Mouse (Mus musculus): Measurements from ENCODE around the gene Pdik1l.
A peak's percentile ranks its signal among the peaks of the same experiment; 100 is the strongest.

Pdik1l gene

DNA sequence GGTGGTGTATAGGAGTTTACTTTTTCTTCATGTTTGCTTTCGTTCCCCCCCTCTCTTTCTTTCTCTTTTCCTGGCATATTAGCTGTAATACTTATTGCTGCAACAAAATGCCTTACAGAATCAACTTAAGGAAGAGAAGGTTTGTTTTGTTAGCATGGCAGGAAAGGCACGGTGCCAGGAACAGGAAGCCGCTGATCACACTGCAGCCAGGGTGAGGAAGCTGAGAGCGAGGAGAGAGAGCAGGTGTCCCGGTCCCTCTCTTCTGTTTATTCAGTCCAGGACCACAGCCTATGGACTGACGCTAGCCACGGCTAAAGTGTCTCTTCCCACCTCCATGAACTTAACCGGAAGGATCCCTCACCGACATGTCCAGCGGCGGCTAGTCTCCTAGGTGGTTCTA is 29.3 kb downstream of the Pdik1l start:
- no peak for DNase-seq (ENCODE audit: low spot score in 2 of 2)

DNA sequence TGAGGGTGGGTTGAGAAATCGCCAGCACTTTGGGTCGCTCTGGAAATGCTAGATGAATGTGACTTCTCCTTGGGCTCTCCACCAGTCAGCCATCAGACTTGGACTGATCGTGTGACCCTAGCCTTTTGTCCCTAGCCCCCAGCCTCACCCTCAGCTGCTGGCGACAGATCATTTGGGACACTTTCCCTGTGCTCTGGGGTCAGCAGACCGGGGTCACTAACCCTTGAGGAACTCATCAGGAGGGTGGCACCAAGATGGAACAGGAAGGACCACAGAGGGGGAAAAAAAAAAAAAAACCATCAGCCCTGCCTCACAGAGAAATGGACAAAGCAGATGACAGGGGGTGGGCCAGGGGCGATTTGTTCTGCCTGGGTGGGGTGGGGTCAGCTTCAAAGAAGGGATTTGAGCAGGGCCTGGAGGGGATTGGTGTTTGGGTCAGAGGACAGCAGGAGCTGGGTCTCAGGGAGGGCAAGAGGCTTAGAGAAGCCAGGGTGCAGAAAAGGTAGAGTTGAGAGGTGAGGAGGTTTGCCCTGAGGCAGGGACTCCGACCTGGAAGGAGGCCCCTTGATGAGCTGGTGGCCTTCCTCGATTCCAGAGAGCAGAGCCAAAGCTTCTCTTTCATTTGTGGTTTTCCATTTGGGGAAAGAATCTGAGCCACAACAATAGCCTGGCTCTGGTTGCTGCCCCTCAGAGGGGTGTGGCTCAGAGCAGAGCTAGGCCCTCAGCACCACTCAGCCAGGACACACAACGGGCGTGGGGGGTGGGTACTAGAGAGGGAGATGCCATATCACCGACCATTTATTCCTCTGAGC is 30.3 kb downstream of the Pdik1l start:
- no peak for DNase-seq (ENCODE audit: low spot score in 2 of 2)

DNA sequence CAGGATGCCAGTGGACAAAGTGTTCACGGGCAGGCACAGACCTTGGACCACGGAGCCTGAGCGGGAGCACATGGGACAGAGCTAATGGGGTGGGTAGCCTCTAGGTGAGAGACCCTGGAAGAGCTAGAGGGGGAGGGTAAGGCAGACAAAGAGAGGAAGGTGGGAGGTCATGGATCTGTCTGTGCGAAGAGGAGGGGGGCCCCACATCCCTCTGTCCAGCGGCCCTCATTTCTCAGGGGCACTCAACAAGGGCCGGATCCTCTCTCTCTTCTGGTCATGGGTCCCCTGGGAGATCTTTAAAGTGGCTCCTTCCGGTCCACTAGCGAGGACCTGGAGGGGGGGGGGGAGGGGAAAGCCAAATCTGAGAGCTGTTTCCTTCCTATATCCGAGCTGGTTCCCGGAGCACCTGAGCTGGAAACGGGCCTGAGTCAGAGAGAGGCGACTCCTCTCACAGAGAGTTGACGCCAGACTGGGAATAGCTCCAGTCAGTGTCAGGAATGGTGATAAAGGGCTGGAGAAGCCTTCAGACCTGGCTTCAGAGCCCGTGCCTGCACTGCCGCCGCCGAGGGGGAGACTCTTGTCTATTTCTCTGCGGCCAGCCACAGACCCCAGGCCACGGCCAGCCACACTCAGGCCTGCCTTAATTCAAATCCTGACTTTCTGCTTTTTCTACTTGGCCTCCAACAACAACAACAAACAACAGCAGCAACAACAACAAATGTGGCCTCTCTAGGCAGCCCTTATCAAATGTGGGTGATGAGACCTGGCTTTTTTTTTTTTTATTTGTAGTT is 31.1 kb downstream of the Pdik1l start:
- no peak for DNase-seq (ENCODE audit: low spot score in 2 of 2)

DNA sequence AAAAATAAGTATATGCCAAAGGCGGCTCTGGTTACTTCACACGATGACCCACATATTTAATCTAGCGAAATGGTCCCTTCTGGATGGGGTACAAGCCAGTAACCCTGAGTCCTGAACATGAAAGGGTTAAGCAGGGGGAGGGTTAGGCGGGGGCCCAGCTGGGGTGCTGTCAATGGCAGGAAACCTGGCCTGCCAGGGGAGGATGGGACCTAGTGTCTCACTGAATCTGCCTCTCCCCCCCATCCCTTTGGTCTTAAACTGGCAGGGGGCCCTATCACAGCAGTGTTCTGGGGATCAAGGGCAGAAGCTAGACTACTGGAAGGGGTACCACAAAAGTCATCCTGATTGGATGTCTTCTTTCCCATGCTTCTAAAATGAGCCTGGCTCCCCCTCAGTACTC is 31.8 kb downstream of the Pdik1l start:
- no peak for DNase-seq (ENCODE audit: low spot score in 2 of 2)

DNA sequence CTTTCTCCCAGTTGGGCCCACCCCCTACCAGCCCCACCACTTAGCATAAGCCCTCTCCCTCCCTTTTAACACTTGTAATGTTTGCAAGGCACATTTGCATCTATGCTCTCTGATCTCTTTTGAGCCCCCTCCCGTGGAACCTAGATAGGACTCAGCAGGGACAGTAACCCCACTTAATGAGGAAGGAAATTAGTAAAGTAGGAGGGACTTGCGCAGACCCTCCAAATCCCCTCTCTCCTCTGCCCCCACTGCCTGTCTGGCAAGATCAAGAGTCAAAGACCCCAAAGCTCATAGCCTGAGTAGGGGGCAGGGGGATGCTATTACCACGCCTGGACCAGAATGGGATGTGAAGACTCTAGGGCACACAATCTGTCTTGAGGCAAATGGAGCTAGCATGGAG is 32.9 kb downstream of the Pdik1l start:
- DNase-seq (ENCODE audit: low spot score in 2 of 2), result no peak

DNA sequence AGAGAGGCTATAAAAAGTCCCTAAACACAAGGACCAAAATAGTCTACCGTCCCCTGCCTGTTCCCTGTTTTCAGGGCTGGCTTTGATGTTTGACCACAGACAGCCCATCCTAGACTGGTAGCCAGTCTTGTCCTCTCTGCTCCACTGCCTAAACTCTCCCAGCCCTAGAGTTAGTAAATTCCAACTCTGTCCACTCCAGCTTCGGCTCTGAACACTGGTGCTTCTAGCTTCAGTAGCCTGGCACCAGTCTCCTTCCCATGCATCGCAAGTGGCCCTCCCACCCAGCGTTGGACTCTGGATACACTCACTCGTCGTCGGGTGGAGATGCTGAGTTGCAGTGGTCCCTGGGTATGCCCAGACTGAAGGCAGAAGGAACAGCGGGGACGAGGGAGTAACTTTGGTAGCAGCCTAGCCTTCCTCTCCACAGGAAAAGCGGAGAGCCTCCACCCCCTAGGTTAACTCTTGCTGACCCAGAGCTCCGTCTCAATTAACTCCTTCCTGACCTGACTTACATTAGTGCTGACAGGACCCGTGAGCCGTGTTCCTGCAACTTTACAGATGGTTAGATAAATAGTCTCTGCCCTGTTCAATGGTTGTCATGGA is 33.9 kb downstream of the Pdik1l start, which contains the start of gene Grrp1:
TSS of gene Grrp1 (minus strand) at position 385 of the 603 bp plus-strand sequence.
- no peak for DNase-seq (ENCODE audit: low spot score in 2 of 2)

DNA sequence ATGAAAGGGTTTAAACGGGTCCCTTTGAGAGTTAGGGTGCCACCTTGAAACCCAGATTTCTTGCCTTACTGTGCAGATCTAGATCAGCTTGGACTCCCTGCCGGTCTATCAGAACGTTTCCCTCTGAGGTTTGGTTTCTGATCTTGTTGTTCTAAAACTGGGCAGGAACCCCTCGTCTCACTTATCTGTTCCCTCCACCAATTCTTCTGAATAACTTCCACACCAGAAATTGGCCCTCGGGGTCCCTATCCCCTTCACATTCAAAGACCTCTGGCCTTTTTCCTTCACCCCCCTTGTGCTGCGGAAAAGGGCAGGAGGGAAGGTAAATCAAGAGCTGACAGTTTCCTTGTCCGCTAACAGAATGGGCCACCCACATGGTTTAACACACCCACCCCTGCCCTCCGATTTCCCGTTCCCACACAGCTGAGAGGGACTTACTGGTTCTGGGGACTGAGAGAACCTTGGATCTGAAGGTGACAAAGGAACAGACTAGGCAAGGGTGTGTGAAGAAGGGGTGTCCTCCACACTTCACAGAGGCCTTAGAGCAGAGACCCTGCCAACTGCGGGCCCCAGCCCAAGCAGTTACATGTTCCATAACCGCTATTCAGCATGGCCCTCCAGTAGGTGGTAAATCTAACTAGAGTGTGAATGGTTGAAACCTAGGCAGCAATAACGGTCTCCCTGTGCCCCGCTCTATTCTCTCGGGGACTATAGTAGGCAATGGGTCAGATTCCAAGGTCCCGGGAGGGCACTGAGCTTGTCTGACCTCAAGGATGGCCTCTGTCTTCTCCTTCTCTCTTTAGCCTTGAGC is 34.6 kb downstream of the Pdik1l start:
- DNase-seq (ENCODE audit: low spot score in 2 of 2), result no peak

DNA sequence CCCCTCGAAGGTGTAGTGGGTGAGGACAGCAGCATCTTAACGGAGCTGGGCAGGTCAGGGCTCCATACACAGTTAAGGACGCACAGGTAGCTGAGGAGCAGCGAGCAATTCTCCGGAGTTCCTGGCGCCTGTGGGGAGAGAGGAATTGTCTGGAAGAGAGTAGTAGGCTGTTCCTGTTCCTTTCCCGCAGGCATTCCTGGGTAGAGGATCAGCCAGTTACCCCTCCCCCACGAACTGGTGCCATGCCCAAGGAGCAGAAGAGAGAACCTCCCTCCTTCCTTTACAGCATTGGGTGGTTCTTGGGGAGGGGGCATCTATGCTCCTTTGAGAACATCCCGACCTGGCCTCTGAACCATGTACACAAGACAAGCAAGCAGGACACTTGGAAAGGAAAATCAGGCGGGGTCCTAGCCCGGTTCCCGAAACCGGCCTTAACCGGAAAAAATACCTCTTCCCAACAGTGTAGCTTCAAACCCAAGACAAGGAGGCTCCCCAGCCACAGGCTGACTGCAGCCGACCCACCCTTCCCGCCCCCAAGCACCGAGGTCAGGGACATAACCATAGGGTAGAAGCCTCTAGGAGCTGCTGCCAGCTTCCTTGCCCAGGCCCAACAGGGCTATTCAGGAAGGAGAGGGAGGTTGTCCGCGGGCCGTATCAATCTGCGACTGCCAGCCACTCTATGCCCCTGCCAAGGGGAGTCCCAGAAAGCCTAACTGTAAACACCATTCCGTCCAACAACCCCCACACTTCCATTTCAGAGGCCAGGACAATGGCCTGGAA is 35.4 kb downstream of the Pdik1l start:
- no peak for DNase-seq (ENCODE audit: low spot score in 2 of 2)

DNA sequence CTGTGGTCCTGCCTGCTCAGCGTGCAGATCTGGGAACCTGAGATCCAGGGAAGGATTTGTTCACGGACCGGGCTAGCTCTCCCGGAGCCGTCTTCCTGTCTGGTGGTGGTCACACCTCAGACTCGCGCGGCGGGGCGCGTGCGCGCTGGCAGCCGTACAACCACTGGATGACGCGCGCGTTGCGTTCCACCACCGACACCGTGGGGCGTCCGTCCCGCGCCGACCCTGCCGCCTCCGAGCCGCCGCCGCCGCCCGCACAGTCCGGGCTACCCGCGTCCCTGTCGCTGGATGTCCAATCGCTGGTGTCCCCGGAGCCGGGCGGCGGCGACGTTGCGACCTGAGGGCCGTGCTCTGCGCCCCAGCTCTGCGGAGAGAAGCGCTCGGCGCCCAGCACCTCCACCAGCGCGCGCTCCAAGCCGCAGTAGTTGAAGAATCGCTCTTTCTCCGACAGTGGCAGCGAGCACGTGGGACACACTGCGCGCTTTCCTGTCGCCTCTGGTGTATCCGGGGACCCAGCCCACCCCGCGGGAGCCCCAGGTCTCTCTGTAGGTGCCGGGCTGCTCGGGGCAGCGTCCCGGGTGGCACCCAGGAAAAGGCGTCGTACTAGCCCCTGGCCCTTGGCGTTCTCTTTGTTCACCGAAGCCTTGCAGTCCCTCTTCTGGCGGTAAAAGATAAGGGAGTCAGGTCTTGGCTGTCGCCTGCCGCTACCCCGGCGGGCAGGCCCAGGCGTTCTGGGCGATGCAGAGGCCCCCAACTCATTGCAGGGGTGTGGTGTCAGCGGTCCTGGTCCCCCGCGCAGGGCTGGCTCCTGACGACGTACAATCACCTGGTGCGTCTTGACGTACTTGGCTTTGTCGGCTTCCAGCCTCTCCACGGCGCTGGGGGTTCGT is 36.2 kb downstream of the Pdik1l start:
- peak; percentile 33 to 48 for DNase-seq (ENCODE audit: low spot score in 2 of 2)

DNA sequence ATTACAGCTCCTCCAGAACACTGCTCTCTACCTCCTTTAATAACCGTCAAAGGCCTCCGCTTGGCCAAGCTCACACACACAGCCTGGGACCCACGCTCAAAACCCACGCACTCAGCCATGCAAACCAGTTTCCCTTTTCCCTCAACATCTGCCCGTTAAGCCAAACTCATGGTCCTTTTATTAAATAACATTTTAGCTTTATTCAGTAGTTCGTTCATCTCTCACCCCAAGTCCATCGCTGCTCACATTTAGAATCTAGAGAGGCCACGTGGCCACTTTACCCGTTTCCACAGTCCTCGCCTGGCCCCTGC is 36.8 kb downstream of the Pdik1l start:
- peak in 1 of 2 experiments; percentile 48 for DNase-seq (ENCODE audit: low spot score in 2 of 2)

DNA sequence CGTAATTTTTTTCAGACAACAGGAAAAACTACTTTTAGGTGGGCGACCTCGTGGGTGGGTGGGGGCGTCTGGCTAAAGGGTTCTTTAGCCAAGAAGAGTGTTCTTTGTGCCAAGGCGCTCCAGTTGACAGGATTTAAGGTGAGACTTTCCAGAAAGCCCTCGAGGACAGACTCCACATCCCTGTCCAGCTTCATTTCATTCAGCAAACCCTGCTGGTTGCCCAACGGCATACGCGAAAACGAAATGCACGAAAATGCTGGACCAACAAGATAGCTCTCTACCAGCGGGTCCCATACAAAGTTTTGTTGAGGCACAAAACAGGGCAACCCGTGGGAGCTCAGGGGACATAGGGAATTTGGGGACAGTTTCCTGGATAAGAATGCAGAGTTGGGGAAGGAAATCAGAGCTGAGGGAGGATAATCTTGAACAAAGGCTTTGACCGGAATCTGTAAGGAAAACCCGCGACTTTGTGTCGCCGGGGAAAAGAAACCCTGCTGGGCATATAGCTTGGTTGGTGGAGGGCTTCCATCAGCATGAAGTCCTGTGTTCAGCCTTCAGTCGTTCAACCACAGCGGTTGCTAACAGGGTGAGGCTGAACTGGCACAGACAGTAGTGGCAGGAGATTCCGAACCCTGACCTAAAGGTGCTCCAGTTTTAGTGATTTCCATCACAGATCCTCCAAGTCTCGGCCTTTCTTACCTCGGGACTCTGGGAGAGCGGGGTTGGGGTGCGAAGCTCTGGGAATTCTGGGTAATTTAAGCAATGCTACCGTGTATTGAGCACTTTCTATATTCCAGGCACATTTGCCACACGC is 37.4 kb downstream of the Pdik1l start:
- no peak for DNase-seq (ENCODE audit: low spot score in 2 of 2)

DNA sequence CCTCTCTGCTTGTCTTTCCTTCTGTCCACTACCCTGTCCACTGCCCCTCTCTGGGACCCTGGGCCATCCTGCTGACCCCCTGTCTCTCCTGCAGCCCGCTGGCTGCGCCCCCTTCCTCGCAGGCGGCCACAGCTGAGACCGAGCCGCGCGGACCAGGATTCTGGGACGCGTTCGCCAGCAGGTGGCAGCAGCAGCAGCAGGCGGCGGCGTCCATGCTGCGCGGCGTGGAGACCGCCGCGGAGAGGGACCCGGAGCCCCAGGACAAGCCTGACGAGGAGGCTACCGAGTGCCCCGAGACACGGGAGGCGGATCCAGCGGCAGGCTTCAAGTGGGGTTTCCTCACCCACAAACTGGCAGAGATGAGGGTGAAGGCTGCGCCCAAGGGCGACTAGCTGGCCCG is 38.0 kb downstream of the Pdik1l start:
- DNase-seq (ENCODE audit: low spot score in 2 of 2), result peak; percentile 64 to 72

DNA sequence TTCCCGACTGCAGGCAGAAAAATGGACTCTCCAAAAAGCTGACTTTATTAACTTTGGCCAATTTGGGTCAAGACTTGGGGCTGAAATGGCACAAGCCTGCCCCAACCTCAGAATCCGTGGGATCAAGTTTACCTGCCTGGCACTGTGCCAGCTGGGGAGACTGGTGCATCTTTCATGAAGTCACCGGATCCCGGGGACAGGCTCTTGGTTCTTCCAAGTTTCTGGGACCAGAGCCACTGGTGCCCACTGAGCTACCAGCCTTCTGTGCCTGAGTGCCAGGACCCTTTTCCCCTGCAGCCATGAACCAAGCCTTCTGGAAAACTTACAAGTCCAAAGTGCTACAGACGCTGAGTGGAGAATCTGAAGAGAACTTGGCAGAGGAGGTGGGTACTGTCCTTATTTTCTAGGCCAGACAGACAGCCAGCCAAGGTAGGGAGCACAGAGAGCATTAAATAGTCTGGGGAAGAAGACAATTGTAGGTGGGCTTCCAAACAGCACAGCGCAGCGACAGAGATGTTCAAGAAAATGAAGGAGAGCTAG is 40.9 kb downstream of the Pdik1l start, which contains the start of gene Gm30191:
TSS of gene Gm30191 (plus strand) at position 217 of the 540 bp plus-strand sequence.
- DNase-seq (ENCODE audit: low spot score in 2 of 2), result no peak

DNA sequence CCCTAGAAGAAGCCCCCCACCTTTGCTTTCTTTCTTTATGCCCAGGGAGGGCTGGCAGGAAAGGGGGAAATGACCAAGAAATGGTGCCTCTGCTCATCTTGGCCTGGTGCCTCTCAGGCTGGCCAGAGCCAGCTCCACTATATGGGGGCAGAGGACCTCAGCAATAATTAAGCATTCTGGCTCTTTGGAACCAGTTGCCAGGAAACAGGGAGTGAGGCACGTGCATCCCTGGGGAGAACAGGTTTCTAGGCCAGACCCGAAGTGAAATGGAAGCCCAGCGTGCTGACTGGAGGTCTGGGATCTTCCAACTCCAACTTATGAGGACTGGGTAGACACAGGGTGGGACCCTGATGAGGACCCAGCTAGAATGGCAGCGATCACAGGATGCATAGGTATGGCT is 41.4 kb downstream of the Pdik1l start:
- no peak for DNase-seq (ENCODE audit: low spot score in 2 of 2)

DNA sequence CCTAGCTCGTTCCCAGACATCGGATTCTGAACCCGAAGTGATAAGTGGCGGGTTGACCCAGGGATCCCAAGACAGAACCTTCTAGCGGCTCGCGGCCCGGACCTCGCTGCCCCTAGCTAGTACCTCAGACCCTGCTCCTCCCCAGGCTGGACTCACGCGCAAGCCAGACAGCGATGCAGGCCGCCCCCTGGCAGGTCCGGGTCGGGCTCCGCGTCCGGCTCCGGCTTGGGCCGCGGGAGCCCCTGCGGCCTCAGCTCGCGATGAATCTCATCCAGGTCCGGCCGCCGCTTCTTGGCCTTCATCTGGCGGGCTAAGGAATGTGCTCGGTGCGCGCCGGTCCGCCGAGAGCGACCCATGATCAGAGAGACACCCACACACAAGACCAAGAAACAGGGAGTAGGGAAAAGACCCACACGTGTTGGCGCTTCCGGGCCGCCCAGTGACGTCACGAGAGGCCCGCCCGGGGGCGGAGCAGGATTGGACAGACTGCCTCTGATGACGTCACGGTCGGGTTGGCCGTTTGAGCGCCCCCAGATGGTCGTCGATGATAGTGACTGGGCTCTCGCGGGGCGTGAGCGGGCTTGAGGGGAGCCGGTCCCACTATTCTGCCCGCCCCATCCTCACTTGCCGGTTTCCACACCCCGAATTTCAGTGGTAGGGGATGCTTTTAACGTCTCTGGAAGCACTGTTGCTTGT is 42.4 kb downstream of the Pdik1l start, which contains the start of gene Zfp593:
TSS of gene Zfp593 (minus strand) at position 445 of the 696 bp plus-strand sequence.
- peak; percentile 94 to 96 for DNase-seq (ENCODE audit: low spot score in 2 of 2)

DNA sequence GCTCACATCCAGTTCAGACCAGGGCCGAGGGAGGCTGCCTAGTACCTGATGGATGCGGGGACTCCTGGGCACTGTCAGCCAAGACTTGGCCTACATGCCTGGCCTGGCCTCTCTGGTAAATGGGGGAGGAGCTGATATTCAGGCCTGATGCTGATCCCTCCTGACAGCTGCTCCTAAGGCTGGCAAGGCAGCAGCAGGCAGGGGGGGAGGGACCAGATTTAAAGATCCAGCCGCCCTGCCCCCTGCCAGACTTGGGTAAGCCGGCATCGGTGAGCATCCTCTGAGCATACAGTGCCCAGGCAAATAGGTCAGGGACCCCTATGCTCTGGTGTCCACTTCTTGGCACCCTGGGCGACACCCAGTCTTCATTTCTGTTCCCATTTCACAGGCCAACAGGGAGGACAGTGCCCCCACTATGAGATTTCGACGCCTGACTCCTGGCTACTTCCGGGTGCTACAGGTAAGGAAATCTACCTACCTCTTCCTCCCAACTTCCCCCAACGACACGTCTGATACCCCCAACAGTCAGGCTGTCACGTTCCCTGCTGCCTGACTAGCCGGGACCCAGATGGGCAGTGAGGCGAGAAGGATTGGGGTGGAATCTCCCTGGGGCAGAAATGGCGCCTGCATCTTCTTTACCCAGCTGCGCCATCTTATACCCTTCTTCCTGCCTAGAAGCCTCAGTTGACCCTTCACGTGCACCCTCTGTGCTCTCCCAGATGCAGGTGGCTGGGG is 44.0 kb downstream of the Pdik1l start, which contains the start of gene E130218I03Rik:
TSS of gene E130218I03Rik (plus strand) at position 147 of the 735 bp plus-strand sequence.
- no peak for DNase-seq (ENCODE audit: low spot score in 2 of 2)

DNA sequence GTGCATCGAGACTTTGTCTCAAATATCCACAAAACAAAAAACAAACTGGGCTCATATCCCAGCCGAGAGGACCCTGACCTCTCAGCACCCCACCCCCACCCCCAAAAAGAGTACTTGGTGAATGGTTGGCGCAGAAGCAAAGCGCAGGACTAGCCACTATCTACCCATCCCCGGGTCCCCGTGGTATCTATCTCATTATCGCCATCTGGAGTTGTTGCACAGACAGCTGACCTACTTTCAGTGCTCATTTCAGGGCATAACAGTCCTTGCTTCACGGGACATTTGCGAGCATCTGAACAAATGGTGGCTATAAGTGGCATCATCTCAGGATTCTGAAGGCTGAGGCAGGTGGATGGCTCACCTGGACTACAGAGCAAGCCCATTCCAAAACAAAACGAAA is 49.0 kb downstream of the Pdik1l start:
- DNase-seq (ENCODE audit: low spot score in 2 of 2), result no peak

All from frontal cortex, postnatal 36 days (tissue).